Mouse (Mus musculus) stomach, adult 2 months (tissue): ENCODE data around the gene Fam161b. TPM values are rescaled to one million over a fixed set of nuclear protein-coding genes. Genes with fewer than 3 reads are reported as not detected.

Source experiments
- polyA plus RNA-seq: library from polyadenylated mRNA; depleted of rRNA; stranded (reverse); fragments of >200 nt; gene quantifications from 2 replicates; pipeline ENCODE4 v1.2.3, GENCODE M21; 2012; rRNA removed

Fam161b gene
- polyA plus RNA-seq = 0.31 and 0.45 TPM in 2 replicates

GRCm38 (mm10) chr12:84361555-84362489 lies at the start of gene Fam161b, which contains the start of gene Coq6:
Gene Fam161b, minus strand, starts transcription at chr12:84361833.
Gene Coq6, plus strand, starts transcription at chr12:84361657.

GRCm38 (mm10) chr12:84408819-84409507 lies 47.3 kb upstream of the Fam161b start, which contains the start of the genes Entpd5 and Bbof1:
Gene Entpd5, minus strand, starts transcription at chr12:84409029.
Gene Bbof1, plus strand, starts transcription at chr12:84409071.

GRCm38 (mm10) chr12:84316721-84317621 lies 44.7 kb downstream of the Fam161b start, which contains the start of gene Zfp410:
Gene Zfp410, plus strand, starts transcription at chr12:84316852.

Other genes starting within 250 kb of the Fam161b start
- 0.29 and 0.90 TPM in 2 replicates for gene Dnal1, start 247.5 kb downstream of the Fam161b start, polyA plus RNA-seq
- 0.19 TPM in 1 of 2 replicates, not detected in the other for gene Pnma1, start 213.3 kb downstream of the Fam161b start, polyA plus RNA-seq
- 4.8 and 5.7 TPM in 2 replicates for gene Elmsan1, start 143.0 kb downstream of the Fam161b start, polyA plus RNA-seq
- gene Ptgr2, start 76.6 kb downstream of the Fam161b start, polyA plus RNA-seq = 1.5 and 2.0 TPM in 2 replicates
- 5.9 and 7.5 TPM in 2 replicates for gene Zfp410, start 45.0 kb downstream of the Fam161b start, polyA plus RNA-seq
- 19.0 and 23.1 TPM in 2 replicates for gene Coq6, start 176 bp downstream of the Fam161b start, polyA plus RNA-seq
- gene Entpd5, start 47.2 kb upstream of the Fam161b start, polyA plus RNA-seq = 4.5 and 6.2 TPM in 2 replicates
- not detected in 2 replicates for gene Bbof1, start 47.2 kb upstream of the Fam161b start, polyA plus RNA-seq
- 0.17 and 0.57 TPM in 2 replicates for gene Rnf113a2, start 55.4 kb upstream of the Fam161b start, polyA plus RNA-seq
- 4.3 and 6.6 TPM in 2 replicates for gene Aldh6a1, start 89.2 kb upstream of the Fam161b start, polyA plus RNA-seq
- gene Lin52, start 89.6 kb upstream of the Fam161b start, polyA plus RNA-seq = 1.6 and 2.8 TPM in 2 replicates
- not detected in 2 replicates for gene Vsx2, start 207.9 kb upstream of the Fam161b start, polyA plus RNA-seq